Mouse (Mus musculus) CD4-positive helper T cell, adult 2 months (primary cell): ENCODE data around the gene Espn.

ENCODE experiments used
- DNase-seq: peaks from one replicate; pipeline ENCODE4 v3.0.0-alpha.2; 2012; ENCODE audit warnings: low read depth, missing footprints, low spot score

Gene Espn

GRCm38 (mm10) chr4:152100541-152100940 lies 51.6 kb downstream of the Espn start:
- DNase-seq = no peak

DNA sequence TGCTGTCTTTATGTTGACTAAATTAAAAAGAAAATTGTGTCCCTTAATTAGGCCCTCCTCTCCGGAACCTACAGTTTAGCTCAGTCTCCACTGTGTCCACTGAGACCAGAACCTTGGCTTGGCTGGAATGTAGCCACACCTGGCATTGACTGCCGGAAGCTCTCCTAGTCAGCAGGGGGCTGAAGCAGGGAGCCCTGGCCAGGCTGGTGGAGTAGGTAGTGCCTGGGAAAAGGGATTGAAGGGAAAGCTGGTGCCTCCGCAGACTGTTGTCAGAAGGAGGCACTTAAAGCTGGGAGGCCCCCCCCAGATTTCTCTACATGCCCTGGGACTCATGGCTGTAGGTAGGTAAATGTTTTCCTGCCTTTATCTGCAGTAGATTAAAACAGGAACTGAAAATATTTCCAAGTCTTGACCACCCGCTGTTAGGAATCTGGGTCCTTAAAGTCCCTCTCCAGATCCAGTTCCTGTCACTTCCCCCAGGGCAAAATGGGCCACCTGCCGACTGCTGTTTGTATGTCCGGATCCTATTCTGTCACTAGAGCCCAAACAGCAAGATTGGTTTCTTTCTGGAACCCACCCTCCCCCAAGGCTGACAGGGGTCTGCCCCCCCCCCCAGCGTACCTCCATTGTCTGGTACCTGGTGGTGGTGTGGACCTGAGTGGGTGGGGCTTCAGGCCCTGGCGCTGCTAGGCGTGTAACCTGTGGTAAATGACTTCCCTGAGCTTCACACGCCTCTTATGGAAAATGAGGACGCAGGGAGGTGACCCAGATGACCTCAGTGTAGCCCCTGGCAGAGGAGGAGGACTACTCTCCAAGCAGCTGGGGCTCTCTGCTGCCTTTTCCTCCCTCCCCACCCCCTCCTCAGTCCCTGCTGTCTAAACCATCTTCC lies 54.0 kb downstream of the Espn start:
- no peak for DNase-seq

GRCm38 (mm10) chr4:152096927-152097326 lies 55.2 kb downstream of the Espn start:
- no peak for DNase-seq

GRCm38 (mm10) chr4:152095937-152096910 lies 55.9 kb downstream of the Espn start:
- DNase-seq = peak; percentile 85

GRCm38 (mm10) chr4:152094233-152094632 lies 57.9 kb downstream of the Espn start:
- DNase-seq = no peak

GRCm38 (mm10) chr4:152092751-152093293 lies 59.3 kb downstream of the Espn start:
- DNase-seq = peak; percentile 22

GRCm38 (mm10) chr4:152090191-152090590 lies 62.0 kb downstream of the Espn start:
- DNase-seq = no peak

DNA sequence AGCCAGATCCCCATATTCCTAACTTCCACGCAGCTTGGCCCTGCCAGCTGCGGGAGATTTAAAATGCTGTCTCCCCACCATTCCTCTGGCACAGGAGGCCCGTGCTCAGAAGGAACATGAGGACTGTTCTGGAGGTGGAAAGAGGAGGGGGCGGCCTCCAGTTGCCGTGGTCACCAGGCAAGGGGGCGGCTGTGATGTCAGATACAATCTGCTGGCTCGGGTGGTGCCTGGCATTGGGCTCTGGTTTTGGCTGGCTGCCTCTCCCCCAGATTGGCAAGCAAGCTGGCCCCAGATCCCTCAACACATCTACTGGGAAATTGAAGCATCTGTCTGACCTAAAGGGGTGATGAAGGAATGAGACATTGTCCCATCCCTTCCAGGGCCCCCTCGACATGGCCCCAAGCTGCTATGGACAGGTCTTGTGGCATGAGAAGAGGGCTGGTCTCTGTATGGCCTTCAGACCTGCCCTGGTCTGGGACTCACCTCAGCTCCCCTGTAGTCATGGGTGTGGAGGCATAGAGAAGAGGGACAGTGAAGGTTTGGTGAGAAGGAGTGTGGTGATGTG lies 63.5 kb downstream of the Espn start:
- no peak for DNase-seq

- DNase-seq = no peak
Measured at GRCm38 (mm10) chr4:152088133-152088532, 64.0 kb downstream of the Espn start.

DNA sequence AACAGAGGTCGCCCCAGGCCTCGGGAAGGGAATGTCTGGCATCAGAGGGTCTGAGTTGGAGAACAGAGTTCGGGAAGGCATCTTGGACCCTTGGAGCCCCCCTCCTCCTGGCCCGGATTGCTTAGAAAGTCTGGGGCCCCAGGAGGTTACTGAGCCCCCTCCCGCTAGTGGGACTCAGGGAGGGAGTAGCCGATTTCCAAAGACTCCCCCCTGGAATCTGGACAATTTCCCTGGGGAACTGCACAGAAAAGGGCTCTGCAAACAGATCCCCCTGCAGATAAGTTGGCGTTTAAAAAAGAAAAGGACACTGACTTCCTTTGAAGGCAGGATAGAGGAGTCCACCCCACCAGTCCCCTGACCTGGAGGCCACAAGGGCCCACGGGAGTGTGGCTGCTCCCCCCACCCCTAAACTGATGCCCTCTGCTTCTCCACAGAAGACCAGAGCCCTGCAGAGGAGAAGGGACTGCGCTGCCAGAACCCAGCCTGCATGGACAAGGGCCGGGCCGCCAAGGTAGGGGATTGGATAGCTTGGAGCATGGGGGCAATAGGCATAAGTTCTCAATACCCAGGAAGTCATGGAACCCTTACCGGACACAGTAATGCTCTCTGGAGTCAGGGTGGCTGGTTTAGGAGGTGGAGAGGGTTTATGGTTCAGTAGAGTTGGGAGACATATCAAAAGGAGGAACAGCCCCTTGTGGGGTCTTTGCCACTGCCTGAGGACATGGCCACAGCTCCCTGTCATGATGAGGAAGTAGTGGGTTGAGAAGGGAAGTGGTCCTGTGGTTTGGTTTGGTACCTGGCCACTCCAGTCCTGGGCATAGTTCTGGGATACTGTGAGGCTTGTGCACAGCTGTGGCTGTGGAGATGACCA lies 64.7 kb downstream of the Espn start:
- DNase-seq = no peak

DNA sequence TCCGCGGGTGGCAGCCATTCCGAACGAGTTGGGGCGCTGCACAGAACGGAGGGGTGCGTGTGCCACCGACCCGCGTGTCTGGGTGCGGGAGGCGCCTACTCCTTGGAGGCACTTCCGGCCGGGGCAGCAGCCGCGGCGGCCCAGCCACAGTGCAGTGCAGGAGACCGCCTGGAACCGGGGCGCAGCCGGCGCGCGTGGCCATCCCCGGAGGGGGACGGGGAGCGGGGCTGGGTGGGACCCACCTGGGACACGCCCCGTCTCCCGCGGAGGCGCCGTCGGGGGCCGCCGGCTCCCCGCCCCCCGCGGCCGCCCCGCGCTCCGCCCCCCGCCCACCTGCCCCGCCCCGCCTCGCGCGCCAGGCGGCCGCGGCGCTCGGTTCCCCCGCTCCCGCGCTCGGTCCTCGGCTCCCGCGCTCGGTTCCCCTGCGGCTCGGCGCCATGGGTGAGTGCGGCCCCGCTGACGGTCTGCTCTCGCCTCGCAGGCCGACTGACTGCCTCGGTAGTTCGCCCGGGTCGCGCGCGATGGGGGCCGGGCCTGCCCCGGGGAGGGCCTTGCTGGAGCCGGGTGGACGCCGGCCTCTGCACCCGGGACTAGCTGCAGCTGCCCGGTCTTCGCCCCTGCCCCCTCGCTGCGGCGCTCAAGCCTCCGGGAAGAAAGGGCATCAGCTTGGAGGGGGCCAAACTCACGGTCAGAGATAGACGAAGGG lies 65.5 kb downstream of the Espn start:
- peak; percentile 78 for DNase-seq

DNA sequence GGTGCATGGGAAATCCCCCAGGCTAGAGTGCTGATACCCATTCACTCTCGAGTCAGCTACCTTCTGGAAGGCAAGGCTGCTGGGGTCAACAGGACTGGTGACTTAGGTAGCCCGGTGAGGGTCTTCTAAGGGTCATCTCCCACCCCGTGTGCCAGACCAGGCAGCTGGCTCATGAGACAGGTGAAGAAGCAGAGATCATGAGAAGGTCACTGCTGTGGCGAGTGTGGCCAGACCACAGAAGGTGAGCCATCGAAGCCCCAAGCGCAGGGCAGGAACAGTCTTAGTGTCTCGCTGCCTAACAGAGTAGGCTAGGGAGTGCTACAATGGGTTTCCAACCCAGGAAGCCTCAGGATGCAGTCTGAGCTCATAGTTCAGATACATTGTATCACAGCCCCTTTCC lies 67.6 kb downstream of the Espn start:
- DNase-seq = no peak

DNA sequence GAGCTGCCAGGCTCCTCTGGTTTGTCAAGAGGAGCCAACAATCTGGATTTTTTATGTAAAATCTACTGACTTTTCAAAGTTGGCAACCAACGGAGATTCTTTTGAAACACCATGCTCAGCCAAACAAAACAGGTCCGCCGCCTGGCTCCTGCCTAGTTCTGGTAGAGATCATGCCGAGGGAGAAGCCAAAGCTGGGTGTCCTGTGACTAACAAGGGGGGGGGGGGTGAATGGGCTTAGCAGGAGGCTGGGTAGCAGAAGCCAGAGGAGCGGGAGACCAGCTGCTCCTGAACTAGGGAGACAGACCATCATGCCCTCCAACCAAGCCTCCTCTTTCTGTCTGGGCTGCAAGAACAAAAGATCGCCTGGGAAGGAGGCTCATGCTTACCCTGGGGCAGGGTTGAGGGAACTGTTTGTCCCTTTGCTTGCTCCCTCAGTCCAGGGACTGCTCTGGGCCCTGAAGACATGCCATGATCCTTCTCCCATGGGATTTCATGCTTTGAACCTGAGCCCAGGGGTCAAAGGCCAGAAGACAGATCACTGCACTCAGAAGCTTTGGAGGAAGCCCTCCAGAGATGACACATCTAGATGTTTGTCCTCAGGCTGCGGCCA lies 68.5 kb downstream of the Espn start:
- DNase-seq = no peak

GRCm38 (mm10) chr4:152079931-152080330 lies 72.2 kb downstream of the Espn start:
- DNase-seq = no peak

DNA sequence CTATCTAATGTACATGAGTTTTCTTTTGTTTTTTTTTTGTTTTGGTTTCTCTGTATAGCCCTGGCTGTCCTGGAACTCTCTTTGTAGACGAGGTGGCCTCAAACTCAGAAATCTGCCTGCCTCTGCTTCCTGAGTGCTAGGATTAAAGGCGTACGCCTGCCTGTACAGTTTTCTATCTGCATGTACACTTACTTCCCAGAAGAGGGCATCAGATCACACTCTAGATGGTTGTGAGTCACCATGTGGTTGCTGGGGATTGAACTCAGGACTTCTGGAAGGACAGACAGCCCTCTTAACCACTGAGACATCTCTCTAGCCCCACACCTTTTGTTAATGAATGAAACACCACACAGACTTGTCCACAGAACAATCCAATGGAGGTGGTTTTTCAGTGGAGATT lies 72.9 kb downstream of the Espn start:
- no peak for DNase-seq

- no peak for DNase-seq
Measured at GRCm38 (mm10) chr4:152078105-152078530, 74.1 kb downstream of the Espn start.

DNA sequence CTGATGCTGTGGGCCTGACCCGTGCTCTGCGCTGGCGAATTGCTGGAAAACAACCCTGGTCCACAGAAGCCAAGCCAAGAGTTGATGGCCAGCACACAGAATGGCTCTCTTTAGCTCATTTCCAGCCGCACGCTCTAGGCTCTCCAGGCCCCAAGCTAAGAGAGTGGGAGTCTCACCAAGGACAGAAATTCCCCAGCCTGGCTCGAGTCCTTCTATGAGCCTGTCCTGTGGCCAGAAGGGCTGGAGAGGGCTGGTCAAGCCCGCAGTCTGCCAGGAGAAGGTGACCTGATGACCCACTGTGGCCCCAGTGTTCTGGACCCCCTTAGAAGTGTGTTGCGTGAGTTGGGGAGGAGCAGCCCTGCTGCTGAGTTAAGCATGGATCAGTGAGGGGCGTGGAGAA lies 75.0 kb downstream of the Espn start:
- DNase-seq = no peak

DNA sequence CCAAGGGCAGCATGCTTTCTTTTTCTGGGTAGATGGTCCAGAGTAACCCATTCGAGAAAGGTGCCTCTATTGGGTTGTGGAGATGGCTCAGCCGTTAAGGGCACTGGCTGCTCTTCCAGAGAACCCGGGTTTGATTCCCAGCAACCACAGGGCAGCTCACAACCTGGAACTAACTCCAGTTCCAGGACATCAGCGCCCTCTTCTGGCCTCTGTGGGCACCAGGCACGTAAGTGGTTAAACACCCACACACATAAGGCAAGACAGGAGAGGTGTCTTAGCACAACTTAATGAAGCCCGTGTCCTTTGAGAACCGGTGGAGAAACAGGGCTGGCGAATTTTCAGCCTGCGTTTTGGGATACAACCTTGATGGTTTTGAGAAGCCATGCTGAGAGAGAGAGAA lies 77.6 kb downstream of the Espn start:
- no peak for DNase-seq

DNA sequence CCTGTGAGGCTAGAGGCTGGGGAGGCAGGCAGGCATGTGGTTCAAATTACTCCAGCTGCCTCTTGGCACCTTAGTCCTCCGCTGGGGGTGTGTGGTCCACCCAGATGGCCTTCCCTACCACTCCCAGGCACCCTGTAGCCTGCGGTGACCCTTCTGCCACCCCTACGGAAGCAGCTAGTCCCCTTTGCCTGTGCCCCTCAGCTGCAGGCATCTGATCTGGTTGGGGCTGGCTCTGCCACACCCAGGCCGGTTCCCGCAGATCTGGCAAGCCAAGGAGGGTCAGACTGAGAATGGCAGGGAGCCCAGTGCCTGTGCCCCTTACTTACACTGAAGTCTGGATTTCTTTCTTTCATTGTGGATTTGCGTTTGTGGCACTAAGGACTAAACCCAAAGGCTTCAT lies 78.5 kb downstream of the Espn start:
- DNase-seq = no peak

DNA sequence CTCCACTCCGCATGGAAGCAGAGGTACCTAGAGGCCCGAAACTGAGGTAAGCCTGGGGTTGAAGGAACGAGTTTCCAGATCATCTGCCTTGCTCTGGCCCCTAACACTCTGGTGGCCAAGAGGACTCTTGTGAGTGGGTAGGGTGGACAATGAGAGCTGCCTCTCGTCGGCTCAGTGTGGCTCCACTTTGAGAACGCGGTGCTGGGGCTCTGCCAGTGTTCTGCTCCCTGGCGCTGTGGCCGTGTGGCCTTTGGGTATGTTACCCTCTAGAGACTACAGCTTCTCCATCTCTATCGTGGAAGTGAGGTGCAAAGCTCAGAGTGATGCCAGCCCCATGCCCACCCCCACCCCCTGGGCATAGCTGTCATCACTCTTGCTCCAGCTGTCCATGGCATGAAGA lies 79.5 kb downstream of the Espn start:
- DNase-seq = no peak
